Mouse (Mus musculus) forebrain, embryonic 11.5 days (tissue): ENCODE measurements around the gene Wtap. TPM values are rescaled to one million over a fixed set of nuclear protein-coding genes. Genes with fewer than 3 reads are reported as not detected.
A peak's percentile ranks its signal among the peaks of the same experiment; 100 is the strongest.
"Not testable (repeated sequence)": the region's sequence is repeated elsewhere in the genome, so short reads cannot be mapped to it uniquely, and the experiment has no call there.

Experiments
- ATAC-seq: fragments of 200-750 bp; cut with Nextera tagmentation; replicated peaks from 2 replicates; pipeline ENCODE4 v1.8.0; 2017; ENCODE audit warnings: moderate TSS enrichment; ENCODE audit not compliant: low FRiP score
- DNase-seq: peaks from one replicate; pipeline ENCODE4 v3.0.0-alpha.2; 2017; ENCODE audit warnings: low spot score
- H3K27ac ChIP-seq: fragments of 300-500 bp; sonication (generic); 2 replicates; pipeline ENCODE4 v1.5.1; 2014; ENCODE audit warnings: low read depth, low read length
- H3K27me3 ChIP-seq: fragments of 300-500 bp; sonication (generic); 2 replicates; pipeline ENCODE4 v1.6.1; 2014; ENCODE audit warnings: mild to moderate bottlenecking, low read length, mixed read lengths; ENCODE audit not compliant: control insufficient read depth, insufficient read depth
- H3K36me3 ChIP-seq: fragments of 300-500 bp; sonication (generic); 2 replicates; pipeline ENCODE4 v1.6.1; 2014; ENCODE audit warnings: mild to moderate bottlenecking, low read length, moderate library complexity, mixed read lengths; ENCODE audit not compliant: control insufficient read depth, insufficient read depth
- H3K4me1 ChIP-seq: fragments of 300-500 bp; sonication (generic); replicated peaks from 2 replicates; pipeline ENCODE4 v1.6.1; 2014; ENCODE audit warnings: low read length, mixed read lengths; ENCODE audit not compliant: control insufficient read depth, insufficient read depth
- H3K4me2 ChIP-seq: fragments of 300-500 bp; sonication (generic); 2 replicates; pipeline ENCODE4 v1.6.1; 2014; ENCODE audit warnings: low read depth, mild to moderate bottlenecking, low read length, moderate library complexity, mixed read lengths; ENCODE audit not compliant: severe bottlenecking
- H3K4me3 ChIP-seq: fragments of 300-500 bp; sonication (generic); 2 replicates; pipeline ENCODE4 v1.5.1; 2014; ENCODE audit warnings: low read depth, low read length
- H3K9ac ChIP-seq: fragments of 300-500 bp; sonication (generic); 2 replicates; pipeline ENCODE4 v1.6.1; 2014; ENCODE audit warnings: low read length
- H3K9me3 ChIP-seq: fragments of 300-500 bp; sonication (generic); 2 replicates; pipeline ENCODE4 v1.6.1; 2016; ENCODE audit warnings: low read length, mixed read lengths; ENCODE audit not compliant: control insufficient read depth
- WGBS: fragments of 180-500 bp; shearing (Covaris S2); extraction: QIAGEN DNeasy Blood & Tissue Kit; methylation state at CpG from one replicate; pipeline ENCODE4 v1.1.7; 2014; 5-methylcytosine and 5-hydroxymethylcytosine counted together
- polyA plus RNA-seq: library from polyadenylated mRNA; unstranded; fragments of >200 nt; fragmentation: Nextera tagmentation; extraction: Ambion mirVana; gene quantifications from 2 replicates; pipeline ENCODE4 v1.2.1, GENCODE M21; 2014

The Wtap gene
- 140 and 141 TPM in 2 replicates for polyA plus RNA-seq

- Histone ChIP-seq H3K9me3 (no peaks in the 10 kb centered on the region), H3K27ac (peak within 1 kb of the TSS; percentile 99), H3K4me2 (peak within 1 kb of the TSS; percentile 60), H3K9ac (peak within 1 kb of the TSS; percentile 100), H3K27me3 (no peaks in the 10 kb centered on the region), H3K36me3 (no peaks in the 10 kb centered on the region), H3K4me1 (no peaks in the 10 kb centered on the region), H3K4me3 (peak within 1 kb of the TSS; percentile 97)
- DNase-seq: no peak
- ATAC-seq: no peak
- WGBS: 82% methylated on average over 1 of the region's 1 CpGs
Measured at GRCm38 (mm10) chr17:12994069-12994468, at the start of gene Wtap. Wtap (minus strand) TSS chr17:12994169.

- not testable (repeated sequence) for H3K9me3 ChIP-seq, H3K27me3 ChIP-seq, H3K9ac ChIP-seq, ATAC-seq, H3K4me1 ChIP-seq, DNase-seq, H3K4me3 ChIP-seq, H3K36me3 ChIP-seq, H3K27ac ChIP-seq, H3K4me2 ChIP-seq
- 72% methylated on average over 3 of the region's 12 CpGs for WGBS
Measured at GRCm38 (mm10) chr17:13036627-13037192, 42.7 kb upstream of the Wtap start.

GRCm38 (mm10) chr17:13013316-13013715, 19.3 kb upstream of the Wtap start:
- 70% methylated on average over 3 of the region's 3 CpGs for WGBS
- ATAC-seq (no peak), DNase-seq (no peak)
- no peak overlapping the region for H3K27ac ChIP-seq
- no peak overlapping the region for H3K4me2 ChIP-seq
- peaks cover 5% of the 10 kb centered on the region; the same call in 1 of the 2 replicates for H3K4me1 ChIP-seq
- peaks cover 4% of the 10 kb centered on the region; the same call in 1 of the 2 replicates for H3K36me3 ChIP-seq
- H3K9ac ChIP-seq: no peak overlapping the region
- H3K27me3 ChIP-seq: no peaks in the 10 kb centered on the region
- H3K9me3 ChIP-seq: no peaks in the 10 kb centered on the region
- no peak overlapping the region for H3K4me3 ChIP-seq

- H3K9me3 ChIP-seq: no peaks in the 10 kb centered on the region
- peaks cover 4% of the 10 kb centered on the region; the same call in 1 of the 2 replicates for H3K36me3 ChIP-seq
- no peak overlapping the region for H3K4me2 ChIP-seq
- H3K27me3 ChIP-seq: no peaks in the 10 kb centered on the region
- DNase-seq: no peak
- 45% methylated on average over 3 of the region's 3 CpGs for WGBS
- peaks cover 5% of the 10 kb centered on the region; the same call in 1 of the 2 replicates for H3K4me1 ChIP-seq
- no peak overlapping the region for H3K4me3 ChIP-seq
- no peak overlapping the region for H3K27ac ChIP-seq
- ATAC-seq: no peak
- H3K9ac ChIP-seq: no peak overlapping the region
Measured at GRCm38 (mm10) chr17:13009887-13010286, 15.9 kb upstream of the Wtap start.

GRCm38 (mm10) chr17:13008528-13008927, 14.6 kb upstream of the Wtap start:
- H3K4me1 ChIP-seq: peaks cover 5% of the 10 kb centered on the region; the same call in 1 of the 2 replicates
- 3% methylated on average over 10 of the region's 10 CpGs for WGBS
- no peaks in the 10 kb centered on the region; the same call in 1 of the 2 replicates for H3K36me3 ChIP-seq
- peak overlapping the region; percentile 67 for H3K9ac ChIP-seq
- H3K4me3 ChIP-seq: peak overlapping the region; percentile 77
- DNase-seq (peak; percentile 58), ATAC-seq (no peak)
- H3K9me3 ChIP-seq: no peaks in the 10 kb centered on the region
- no peaks in the 10 kb centered on the region for H3K27me3 ChIP-seq
- peak overlapping the region; percentile 73 for H3K4me2 ChIP-seq
- H3K27ac ChIP-seq: peak overlapping the region; percentile 62

- Histone ChIP-seq H3K27me3 (no peaks in the 10 kb centered on the region), H3K9ac (peak overlapping the region; percentile 67), H3K27ac (peak overlapping the region; percentile 62), H3K4me2 (peak overlapping the region; percentile 73), H3K9me3 (no peaks in the 10 kb centered on the region), H3K36me3 (no peaks in the 10 kb centered on the region; the same call in 1 of the 2 replicates), H3K4me3 (peak overlapping the region; percentile 77), H3K4me1 (peaks cover 5% of the 10 kb centered on the region; the same call in 1 of the 2 replicates)
- ATAC-seq (peak; percentile 99), DNase-seq (peak; percentile 99)
- WGBS: under 1% methylated on average over 75 of the region's 76 CpGs
Measured at GRCm38 (mm10) chr17:13007730-13008425, 13.9 kb upstream of the Wtap start.

GRCm38 (mm10) chr17:13006984-13007383, 13.0 kb upstream of the Wtap start:
- no peak for ATAC-seq
- Histone ChIP-seq H3K4me1 (peaks cover 5% of the 10 kb centered on the region; the same call in 1 of the 2 replicates), H3K27ac (no peak overlapping the region), H3K36me3 (no peaks in the 10 kb centered on the region), H3K27me3 (no peaks in the 10 kb centered on the region), H3K9me3 (no peaks in the 10 kb centered on the region), H3K9ac (no peak overlapping the region; the same call in 1 of the 2 replicates), H3K4me2 (peak overlapping the region; percentile 73), H3K4me3 (peak overlapping the region; percentile 77)
- WGBS: 56% methylated on average over 5 of the region's 5 CpGs
- DNase-seq: no peak

- not testable (repeated sequence) for DNase-seq, H3K36me3 ChIP-seq, H3K27me3 ChIP-seq, H3K4me1 ChIP-seq, H3K9me3 ChIP-seq, H3K27ac ChIP-seq, ATAC-seq
- WGBS: 86% methylated on average over 2 of the region's 2 CpGs
- H3K4me2 ChIP-seq: peak within 1 kb of the TSS; percentile 73
- H3K4me3 ChIP-seq: peak within 1 kb of the TSS; percentile 77
- H3K9ac ChIP-seq: peak within 1 kb of the TSS; percentile 67
Measured at GRCm38 (mm10) chr17:13006546-13006945, 12.6 kb upstream of the Wtap start, which contains the start of gene Sod2. Sod2 (plus strand) TSS chr17:13006846.
